Mouse (Mus musculus) urinary bladder, adult 2 months (tissue): ENCODE results near the gene 1700066M21Rik. TPM values are rescaled to one million over a fixed set of nuclear protein-coding genes. Genes with fewer than 3 reads are reported as not detected.

Experiments
- DNase-seq: peaks from one replicate; pipeline ENCODE4 v3.0.0; 2022; ENCODE audit warnings: low spot score
- polyA plus RNA-seq: library from polyadenylated mRNA; depleted of rRNA; stranded (reverse); fragments of >200 nt; gene quantifications from 2 replicates; pipeline ENCODE4 v1.2.3, GENCODE M21; 2012; rRNA removed

Gene 1700066M21Rik
- 4.9 and 5.4 TPM in 2 replicates for polyA plus RNA-seq

DNA sequence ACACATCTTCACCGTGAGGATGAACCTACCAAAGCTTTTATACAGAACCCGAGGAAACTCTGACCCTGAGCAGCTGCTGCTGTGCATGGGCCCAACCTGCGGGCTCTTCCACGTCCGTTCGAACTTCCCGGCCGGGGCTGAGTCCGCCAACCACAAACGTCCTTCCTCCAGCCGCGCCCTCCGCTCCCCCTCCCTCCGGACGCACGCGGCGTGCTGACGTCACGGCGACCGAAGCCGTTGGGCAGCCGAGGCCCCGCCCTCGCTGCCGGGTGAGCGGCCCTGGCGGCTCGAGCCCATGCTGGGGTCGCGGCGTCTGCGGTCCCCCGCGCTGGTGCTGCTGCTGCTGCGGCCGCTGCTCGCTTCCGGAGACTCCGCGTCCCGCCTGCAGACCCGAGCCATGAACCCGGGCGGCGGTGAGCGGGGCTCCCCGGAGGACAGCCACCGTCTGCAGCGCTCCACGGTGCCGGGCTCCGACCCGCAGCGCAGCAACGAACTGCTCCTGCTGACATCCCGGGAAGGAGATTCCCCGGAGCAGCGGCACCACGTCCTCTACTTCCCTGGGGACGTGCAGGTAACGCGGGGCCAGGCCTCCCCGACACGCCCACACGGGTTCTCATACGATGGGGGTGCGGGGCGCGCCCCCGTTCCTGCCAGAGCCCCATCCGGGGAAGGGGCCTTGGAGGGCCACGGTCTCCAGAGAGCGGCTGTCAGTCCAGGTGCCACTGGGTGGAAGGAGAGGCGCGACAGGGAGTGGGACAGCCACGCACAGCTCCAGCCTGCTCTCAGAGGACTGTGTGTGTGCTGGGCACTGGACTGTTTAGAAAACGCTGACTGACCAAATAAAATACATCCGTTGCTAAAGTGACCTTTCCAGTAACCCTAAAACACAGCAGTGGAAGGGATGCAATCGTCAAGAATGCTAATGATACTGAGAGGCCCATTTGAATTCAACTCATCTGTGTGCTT is at the start of gene 1700066M21Rik:
TSS of gene 1700066M21Rik (plus strand) at position 245 of the 966 bp plus-strand sequence.
- DNase-seq: peak; percentile 80

DNA sequence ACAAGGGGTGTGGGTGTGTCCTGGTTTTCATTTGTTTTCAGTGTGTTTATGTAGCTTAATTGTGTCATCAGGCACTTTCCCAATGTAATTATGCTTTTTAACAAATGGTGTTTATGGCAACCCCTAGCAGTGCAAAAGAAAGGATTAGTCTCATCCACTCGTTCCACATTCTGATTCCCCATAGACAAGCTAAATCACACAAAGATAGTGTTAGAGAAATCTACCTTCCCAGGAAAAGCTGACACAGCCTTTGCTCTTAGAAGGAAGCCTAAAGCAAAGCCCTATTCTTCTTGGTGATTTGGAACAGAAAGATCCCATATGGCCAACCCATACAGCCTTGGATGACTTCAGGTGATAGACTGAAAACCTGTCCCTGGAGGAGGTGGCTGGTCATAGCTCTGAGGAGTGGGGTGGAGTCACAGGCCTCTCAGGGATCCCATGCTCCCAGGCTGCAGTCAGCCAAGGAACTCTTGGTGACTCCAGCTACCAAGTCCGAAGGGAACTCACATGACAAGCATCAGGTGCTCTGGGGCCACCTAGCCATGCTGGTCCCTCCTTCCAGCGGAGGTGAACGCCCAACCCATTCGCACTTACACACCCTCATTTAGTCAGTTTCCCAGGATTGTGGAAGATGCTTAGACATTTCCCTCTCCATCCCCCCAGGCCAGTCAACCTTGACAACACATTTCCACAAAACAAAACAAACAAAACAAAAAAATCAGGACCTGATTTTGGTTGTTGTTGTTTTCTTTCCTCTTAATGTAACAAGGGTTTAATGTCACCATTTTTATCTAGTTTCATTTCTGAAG is 47.9 kb upstream of the 1700066M21Rik start:
- DNase-seq: no peak

DNA sequence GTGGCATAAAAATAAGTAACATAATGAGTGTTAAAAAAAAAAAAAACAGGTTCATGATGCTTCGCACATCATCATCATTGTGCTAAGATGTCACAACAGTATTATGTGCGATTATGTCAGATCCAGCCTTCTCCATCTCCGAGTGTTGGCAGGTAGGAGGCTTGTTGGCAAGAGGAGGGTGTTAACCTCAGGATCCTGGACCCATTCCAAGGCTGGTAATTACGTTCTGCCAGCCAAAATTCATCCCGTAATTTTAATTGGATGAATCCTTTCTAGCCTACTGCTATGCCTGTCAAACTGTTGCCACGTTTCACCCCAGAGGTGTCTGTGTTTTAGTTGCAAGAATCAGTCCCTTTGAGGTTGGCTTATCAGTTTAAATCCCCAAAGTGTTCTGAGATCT is 47.2 kb upstream of the 1700066M21Rik start:
- no peak for DNase-seq

DNA sequence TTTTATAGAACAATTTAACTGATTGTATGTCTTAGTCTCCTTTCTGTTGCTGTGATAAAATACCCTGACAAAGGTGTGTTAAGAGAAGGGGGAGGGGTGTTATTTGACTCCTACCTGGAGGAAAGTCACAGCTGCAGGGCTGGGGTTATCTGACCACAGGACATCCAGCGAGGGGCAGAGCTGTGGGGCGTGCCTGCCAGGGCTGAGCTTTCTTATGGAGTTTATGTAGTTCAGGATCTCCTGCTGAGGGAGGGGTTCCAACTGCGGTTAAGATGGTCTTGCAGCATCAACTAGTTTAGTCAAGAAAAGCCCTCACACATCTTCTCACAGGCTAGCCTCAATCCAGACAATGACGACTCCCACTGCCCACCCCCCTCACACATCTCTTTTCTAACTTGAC is 45.4 kb upstream of the 1700066M21Rik start:
- DNase-seq: no peak

DNA sequence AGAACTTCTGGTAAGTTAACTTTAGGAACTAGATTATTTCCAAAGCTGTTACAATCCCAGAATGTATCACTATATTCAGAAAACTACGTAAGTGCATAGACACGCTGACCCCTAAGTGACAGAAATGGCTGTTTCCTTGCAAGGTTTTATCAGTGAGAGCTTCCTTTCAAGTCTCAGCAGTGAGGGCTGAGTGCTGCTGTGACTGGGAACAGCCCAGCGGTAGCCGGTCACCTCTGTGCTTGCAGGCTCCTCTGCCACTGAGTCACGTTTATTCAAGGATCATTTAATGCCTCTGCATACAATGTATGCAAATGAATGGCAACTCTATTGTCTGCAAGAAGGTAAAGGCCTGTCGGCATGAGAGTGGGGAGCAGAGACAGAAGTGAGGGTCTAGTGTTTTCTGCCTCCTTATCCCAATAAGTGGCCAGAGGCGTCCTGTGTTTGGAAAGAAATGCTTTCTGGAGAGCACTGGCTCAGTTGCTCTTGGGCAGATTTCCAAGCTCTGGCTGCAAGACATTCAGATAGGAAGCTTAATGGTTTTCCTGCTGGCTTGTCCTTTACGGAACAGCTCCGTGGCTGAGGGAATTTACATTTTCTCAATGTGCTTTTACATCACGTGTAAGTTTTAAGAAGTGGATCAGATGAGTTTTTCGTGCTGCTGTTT is 43.7 kb upstream of the 1700066M21Rik start:
- no peak for DNase-seq

DNA sequence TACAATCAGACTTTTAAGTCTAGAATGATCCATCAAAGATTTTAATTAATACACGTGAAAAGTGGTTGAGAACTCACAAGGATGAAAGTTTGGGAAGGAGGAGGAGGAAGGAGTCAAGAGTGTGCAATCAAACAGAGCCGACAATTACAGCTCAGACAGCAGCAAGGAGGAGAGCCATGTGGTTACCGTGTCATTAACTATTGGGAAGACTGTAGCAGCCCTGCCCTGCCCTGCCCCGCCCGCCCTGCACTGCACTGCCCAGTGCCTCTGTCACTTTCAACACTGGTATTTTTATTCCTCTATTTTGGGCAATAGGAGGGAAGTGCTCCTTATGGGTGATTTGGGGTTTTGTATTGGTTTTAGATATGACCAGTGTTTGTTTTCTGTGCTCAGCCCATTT is 42.2 kb upstream of the 1700066M21Rik start:
- no peak for DNase-seq

DNA sequence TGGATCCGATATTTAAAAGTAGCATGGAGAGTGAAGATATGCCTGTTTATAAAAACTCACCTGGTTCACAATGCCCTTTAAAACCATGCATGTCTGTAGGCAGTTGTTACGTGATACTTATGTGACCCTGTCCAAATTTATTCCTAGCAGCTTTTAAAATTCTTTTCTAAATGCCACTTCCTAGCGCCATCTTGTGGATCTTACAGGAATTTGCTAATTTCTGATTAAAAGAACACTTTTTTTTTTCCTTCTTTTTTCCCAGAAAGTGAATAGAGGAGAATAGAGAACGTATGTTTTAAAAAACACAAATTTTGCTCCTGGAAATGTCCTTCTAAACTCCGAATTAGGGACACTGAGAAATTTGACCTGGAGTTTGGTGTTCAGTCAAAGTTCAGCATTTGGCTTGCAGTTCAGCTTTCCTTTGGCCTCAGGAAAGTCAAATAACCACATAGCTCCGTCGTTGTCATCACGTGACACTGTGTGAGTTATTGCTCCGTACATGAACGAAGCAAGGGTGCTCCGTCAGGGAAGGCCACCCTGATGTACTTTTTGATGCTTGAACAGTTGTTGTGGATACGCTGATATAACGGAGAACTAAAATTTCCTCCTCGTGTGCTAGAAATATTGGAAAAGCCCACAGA is 38.1 kb upstream of the 1700066M21Rik start:
- no peak for DNase-seq

DNA sequence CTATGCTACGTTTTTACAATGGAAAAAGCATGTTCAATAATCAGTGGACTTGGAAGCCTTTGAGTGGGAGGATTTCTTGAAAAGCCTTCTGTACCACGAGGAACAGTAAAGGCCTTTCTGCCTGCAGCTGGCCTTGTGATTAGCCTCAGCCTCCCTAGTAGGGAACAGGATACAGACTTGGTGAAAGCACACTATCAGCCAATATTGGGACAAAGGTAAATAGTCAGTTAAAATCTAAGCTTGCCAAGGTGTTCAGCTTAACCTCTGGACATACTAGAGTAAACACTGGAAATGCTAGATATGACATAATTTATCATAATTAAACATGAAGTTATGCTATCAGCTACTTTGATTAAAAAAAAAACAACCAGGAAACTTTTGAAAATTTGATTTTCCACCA is 36.2 kb upstream of the 1700066M21Rik start:
- DNase-seq: no peak

DNA sequence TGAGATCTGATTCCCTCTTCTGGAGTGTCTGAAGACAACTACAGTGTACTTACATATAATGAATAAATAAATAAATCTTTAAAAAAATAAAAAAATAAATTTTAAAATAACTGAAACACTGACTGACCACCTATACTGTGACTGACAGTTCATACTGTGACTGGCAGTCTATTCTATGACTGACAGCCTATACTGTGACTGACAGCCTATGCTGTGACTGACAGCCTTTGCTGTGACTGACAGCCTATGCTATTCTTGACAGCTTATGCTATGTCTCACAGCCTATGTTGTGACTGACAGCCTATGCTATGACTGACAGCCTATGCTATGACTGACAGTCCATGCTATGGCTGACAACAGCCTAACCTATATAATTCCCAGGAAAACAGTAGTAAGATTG is 29.9 kb upstream of the 1700066M21Rik start:
- no peak for DNase-seq

DNA sequence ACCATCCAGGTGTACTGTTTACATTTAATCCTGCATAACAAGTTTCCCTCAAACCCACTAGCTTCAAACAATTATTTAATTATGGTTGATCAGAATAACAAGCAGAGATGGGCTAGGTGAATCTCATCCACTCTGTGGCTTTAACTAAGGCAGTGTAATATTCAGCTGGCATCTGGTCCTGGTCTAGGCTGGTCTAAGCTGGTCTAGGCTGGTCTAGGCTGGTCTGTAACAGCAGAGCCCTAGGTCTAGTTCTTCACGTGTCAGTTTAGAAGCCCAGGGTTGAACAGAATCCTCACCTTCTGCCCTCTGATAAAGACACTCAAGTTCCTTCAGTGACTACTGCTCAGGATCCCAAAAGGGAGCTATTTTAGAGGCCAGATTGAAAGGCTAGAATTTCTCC is 25.5 kb upstream of the 1700066M21Rik start:
- no peak for DNase-seq

DNA sequence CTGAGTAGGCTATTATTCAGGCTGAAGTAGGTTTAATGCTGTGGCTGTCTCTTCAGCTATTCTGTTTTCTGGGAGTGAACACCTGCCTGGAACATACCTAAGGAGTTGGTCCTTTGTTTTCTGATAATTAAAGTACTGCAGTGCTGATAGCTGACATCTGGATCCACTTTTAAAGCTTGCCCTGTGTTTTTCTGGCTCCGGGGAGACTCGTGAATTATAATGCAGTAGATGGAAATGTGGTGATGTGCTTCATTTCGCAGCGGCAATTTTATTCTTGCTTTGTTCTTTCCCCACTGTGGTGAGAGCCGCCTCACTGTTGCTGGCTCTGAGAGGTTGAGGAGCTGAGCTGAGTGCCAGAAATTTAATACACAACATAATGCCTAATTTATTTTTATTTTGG is 18.9 kb upstream of the 1700066M21Rik start:
- no peak for DNase-seq

DNA sequence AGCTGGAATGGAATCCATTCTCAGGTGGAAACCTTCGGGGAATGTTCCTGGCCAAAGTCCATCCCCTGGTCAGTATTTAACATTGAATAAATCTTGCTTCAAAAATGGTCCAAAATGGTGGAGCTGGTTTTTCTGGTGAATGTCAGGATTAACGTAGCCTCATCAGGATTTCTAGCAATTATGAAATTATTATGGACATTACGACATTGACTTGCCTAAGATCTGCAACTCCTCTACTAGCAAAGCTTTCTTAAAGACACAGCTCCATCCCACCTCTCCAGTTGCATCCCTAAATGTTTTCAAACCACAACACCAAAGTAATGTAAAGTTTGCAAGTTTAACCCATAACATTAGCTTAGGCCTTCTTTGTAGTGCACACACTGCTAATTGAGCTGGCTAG is 10.0 kb upstream of the 1700066M21Rik start:
- no peak for DNase-seq

DNA sequence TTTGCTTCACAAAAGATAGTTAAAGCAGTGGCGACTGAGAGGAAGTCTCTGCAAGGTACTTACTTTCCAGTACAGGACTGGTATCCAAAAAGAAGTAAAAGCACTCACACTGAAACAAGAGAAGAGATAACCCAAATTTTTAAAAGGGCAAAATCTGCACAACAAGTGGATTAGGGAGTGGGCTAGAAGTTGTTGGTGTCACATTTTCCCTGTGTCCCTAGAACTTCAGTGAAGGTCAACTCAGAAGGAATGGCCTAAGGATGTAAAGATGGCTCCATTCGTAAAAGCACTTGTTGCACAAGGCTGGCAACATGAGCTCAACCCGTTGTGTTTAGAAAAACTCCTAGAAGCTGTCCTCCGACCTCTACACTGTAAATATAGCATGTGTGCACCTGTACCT is 8.3 kb upstream of the 1700066M21Rik start:
- no peak for DNase-seq

DNA sequence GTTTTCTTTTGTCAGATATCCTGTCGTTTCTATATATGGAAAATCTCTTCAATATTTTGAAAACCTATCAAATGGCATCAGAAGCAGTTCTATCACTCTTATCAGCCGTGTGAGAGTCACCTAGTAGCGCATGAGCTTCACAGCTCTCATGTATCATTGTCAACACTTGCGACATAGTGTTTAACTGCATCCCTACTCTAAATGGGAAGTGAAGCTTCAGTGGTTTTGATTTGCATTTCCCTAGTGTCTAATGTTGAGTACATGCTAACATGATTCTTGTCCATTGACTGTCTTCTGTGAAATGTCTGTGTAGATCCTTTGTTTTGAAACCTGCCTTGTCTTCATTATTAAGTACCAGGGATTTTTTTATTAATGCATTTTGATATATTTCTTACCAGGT is 7.0 kb upstream of the 1700066M21Rik start:
- no peak for DNase-seq

DNA sequence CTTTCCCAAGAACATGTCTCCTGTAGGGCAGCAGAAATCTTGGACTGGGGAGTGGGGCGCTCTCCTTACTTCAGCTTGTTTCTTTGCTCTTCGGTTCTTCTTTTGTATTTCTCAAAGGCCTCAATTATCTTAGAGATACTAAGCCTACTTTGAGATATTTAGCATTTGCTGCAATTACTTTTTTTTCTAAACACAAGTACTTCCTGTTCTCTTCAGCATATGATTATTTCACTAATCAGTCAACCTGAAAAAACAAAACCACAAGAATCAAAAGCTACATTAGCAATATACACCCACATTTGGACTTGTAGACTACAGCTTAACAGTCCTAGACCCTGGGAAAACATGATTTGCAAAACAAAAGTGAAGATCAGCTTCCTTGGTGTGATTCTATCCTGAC is 2.1 kb upstream of the 1700066M21Rik start:
- DNase-seq: no peak

DNA sequence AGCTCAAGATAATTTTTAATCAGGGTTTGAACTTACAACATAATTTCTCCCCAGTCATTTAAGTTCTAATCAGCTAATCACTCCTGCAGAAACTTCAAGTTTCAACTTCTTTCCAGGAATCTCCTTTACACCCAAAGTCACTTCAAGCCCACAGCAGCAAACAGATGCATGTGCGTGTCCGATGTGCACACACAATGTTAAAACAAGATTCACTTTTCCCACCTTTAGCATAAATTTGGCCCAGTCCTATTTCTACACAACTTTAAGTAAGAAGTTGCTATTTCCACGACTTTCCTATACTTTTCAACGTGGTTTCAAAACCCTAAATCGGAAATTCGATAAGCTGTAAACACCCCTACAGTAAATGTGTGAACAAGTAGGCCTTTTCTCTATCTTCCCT is 614 bp upstream of the 1700066M21Rik start:
- DNase-seq: no peak

DNA sequence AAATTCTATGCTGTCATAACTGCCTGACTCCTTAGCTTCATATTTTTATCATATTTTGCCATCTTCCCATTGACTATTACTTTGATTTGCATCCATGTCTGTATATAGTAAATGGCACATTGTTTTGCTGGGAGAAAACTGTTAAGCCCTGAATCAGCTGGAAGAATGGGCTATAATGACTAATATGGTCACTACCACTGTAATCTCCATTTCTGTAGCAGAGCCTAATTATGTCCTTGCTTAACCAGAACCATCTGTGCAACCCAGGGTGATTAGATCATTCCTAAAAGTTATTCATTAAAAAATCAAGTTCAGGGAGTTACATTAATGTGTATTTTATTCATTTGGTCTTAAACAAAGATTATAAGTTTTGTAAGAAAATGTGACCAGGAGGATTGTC is 9.1 kb downstream of the 1700066M21Rik start:
- DNase-seq: no peak

DNA sequence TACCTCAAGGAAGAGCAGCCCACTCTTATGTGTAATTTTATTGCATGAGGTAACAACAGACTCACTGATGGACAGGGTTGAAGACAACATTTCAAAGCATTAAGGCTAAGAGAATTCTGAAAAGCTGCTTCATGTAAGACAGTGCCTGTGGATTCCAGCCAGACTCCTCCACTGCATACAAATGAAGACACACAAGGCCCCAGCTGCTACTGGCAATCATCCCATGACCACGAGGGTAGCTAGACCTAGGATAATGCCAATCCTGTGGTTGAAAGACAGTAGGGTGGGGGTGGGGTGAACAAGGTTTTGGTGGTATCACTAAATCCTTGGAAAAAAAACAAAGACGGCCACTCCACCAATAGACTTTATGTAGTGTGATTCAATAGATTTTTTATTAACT is 10.5 kb downstream of the 1700066M21Rik start:
- DNase-seq: no peak

DNA sequence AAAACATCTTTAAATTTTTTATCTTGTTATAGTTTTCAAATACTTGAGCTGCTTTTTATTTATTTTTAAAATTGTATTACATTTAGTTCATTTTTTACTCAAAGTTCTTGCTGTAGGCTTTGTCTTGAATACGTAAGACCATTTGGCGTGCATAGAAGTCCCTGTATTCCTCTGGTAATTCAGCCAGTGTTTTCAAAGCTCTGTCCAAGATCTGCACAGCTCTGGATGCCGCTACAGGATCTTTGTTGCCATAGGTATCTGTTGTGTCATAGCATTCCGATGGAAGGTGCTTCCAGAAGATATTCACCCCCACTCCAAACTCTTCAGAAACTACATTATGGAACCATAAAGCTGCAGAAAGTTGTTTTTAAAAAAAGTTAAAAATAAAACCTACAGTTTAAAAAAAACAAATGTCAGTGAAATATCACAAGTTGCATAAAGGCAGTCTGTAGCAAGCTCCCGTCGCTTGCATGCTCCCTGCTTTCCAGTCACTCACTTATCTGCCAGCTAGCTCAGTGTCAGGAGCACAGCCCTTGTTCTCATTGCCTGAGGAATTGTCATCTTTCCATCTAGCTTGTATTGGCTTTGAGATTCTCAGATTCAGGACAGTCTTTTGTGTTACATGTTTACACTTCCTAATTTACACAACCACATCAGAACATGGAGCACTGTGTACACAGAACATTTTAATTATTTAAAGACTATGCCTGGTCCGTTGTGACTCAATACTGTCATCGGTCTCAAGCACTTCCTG is 11.2 kb downstream of the 1700066M21Rik start:
- no peak for DNase-seq

DNA sequence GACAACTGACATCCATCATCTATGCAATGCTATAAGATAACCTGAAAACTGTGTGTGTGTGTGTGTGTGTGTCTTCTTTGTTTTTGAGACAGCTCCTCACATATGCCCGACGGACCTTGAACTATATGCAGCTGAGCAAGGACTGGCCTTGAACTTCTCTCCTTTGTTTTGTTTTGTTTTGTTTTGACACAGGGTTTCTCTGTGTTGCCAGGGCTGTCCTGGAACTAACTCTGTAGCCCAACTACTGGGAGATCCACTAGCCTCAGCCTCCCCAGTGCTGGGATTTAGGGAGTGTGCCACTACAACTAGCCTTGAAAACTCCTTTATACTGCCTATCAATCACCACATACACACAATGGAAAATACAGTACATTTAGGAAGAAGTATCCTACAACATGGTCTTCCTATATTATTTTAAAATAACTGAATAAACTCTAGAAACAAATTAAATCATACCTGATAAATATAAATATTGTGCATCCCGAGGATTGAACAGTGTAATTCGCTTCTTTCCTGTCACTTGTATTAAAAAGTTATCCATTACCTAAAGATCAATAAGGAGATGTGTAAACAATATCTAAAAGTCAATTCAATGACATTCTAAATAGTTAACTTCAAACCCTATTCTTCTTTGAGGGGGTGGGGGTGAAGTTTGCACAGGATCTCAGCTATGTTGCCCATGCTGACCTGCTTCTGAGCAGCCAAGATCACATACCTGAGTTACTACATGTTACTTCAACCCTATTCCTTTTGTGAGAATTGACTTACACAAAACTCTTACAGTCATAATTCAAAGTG is 13.8 kb downstream of the 1700066M21Rik start:
- DNase-seq: no peak
